Mouse (Mus musculus) intestine, embryonic 14.5 days (tissue): ENCODE data around the gene Reln. TPM values are rescaled to one million over a fixed set of nuclear protein-coding genes. Genes with fewer than 3 reads are reported as not detected.

ENCODE experiments used
- ATAC-seq: fragments of 200-750 bp; cut with Nextera tagmentation; replicated peaks from 2 replicates; pipeline ENCODE4 v1.8.0; 2017; ENCODE audit warnings: low read depth, moderate number of reproducible peaks, moderate TSS enrichment, moderate library complexity; ENCODE audit not compliant: low FRiP score, low TSS enrichment
- DNase-seq: peaks from one replicate; pipeline ENCODE4 v3.0.0-alpha.2; 2018; ENCODE audit warnings: low spot score
- H3K27ac ChIP-seq: fragments of 300-500 bp; sonication (generic); 2 replicates; pipeline ENCODE4 v1.5.1; 2014; ENCODE audit warnings: low read depth, mild to moderate bottlenecking, control low read depth
- H3K27me3 ChIP-seq: fragments of 300-500 bp; sonication (generic); replicated peaks from 2 replicates; pipeline ENCODE4 v1.6.1; 2014; ENCODE audit warnings: low read length, control low read depth; ENCODE audit not compliant: control insufficient read depth, insufficient read depth
- H3K36me3 ChIP-seq: fragments of 300-500 bp; sonication (generic); 2 replicates; pipeline ENCODE4 v1.6.1; 2014; ENCODE audit warnings: low read length, control low read depth; ENCODE audit not compliant: control insufficient read depth, insufficient read depth
- H3K4me1 ChIP-seq: fragments of 300-500 bp; sonication (generic); replicated peaks from 2 replicates; pipeline ENCODE4 v1.6.1; 2014; ENCODE audit warnings: low read length, control low read depth, mixed read lengths; ENCODE audit not compliant: control insufficient read depth, insufficient read depth
- H3K4me2 ChIP-seq: fragments of 300-500 bp; sonication (generic); 2 replicates; pipeline ENCODE4 v1.6.1; 2014; ENCODE audit warnings: low read length
- H3K4me3 ChIP-seq: fragments of 300-500 bp; sonication (generic); 2 replicates; pipeline ENCODE4 v1.5.1; 2014; ENCODE audit warnings: low read depth, low read length, control low read depth, mixed read lengths
- H3K9ac ChIP-seq: fragments of 300-500 bp; sonication (generic); 2 replicates; pipeline ENCODE4 v1.6.1; 2014; ENCODE audit warnings: mild to moderate bottlenecking, low read length
- H3K9me3 ChIP-seq: fragments of 300-500 bp; sonication (generic); 2 replicates; pipeline ENCODE4 v1.6.1; 2016; ENCODE audit warnings: low read length, control low read depth; ENCODE audit not compliant: control insufficient read depth
- WGBS: fragments of 180-500 bp; shearing (Covaris S2); extraction: QIAGEN DNeasy Blood & Tissue Kit; methylation state at CpG from one replicate; pipeline ENCODE4 v1.1.7; 2014; 5-methylcytosine and 5-hydroxymethylcytosine counted together
- polyA plus RNA-seq: library from polyadenylated mRNA; unstranded; fragments of >200 nt; fragmentation: Nextera tagmentation; extraction: Ambion mirVana; gene quantifications from 2 replicates; pipeline ENCODE4 v1.2.1, GENCODE M21; 2014

The Reln gene
- polyA plus RNA-seq, 1 experiment from 2014 or later, result 3.7 TPM

- DNase-seq, result no peak
Measured at GRCm38 (mm10) chr5:21973266-21974010, 371.1 kb downstream of the Reln start.

DNA sequence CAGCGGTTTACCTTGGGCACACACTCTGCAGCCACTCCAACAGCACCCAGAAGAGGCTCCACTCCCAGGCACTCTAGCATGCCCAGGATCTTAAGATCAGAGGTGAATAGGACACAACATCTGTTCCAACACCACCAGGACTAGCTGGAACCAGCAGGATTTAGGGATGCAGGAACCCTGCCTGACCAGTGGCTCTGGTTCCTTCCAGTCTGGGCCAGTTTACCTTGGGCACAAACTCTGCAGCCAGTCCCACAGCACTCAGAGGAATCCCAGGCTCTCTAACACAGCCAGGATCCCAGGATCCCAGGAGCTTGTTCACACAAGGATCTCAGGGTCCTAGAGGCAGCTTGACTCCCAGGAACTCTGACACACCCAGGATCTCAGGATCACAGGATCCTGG lies 382.7 kb downstream of the Reln start:
- Histone ChIP-seq H3K27ac (no peak overlapping the region), H3K27me3 (no peaks in the 10 kb centered on the region), H3K9ac (no peak overlapping the region), H3K9me3 (no peaks in the 10 kb centered on the region), H3K4me1 (no peaks in the 10 kb centered on the region), H3K36me3 (no peaks in the 10 kb centered on the region), H3K4me2 (no peak overlapping the region), H3K4me3 (no peak overlapping the region)
- ATAC-seq, result no peak
- DNase-seq, result no peak
- 87% methylated on average over 1 of the region's 1 CpGs for WGBS

More at GRCm38 (mm10) chr5:21973266-21974010, 371.1 kb downstream of the Reln start:
- no peak overlapping the region for H3K4me2 ChIP-seq
- H3K9ac ChIP-seq, result no peak overlapping the region
- no peaks in the 10 kb centered on the region for H3K9me3 ChIP-seq
- H3K27me3 ChIP-seq, result no peaks in the 10 kb centered on the region
- no peaks in the 10 kb centered on the region for H3K36me3 ChIP-seq
- WGBS, result 48% methylated on average over 5 of the region's 5 CpGs
- no peaks in the 10 kb centered on the region for H3K4me1 ChIP-seq
- no peak overlapping the region for H3K27ac ChIP-seq
- no peak for ATAC-seq
- H3K4me3 ChIP-seq, result no peak overlapping the region

GRCm38 (mm10) chr5:21960151-21960550 lies 384.4 kb downstream of the Reln start:
- Histone ChIP-seq H3K27me3 (no peaks in the 10 kb centered on the region), H3K9me3 (no peaks in the 10 kb centered on the region), H3K4me1 (no peaks in the 10 kb centered on the region), H3K27ac (no peak overlapping the region), H3K4me3 (no peak overlapping the region), H3K9ac (no peak overlapping the region), H3K4me2 (no peak overlapping the region), H3K36me3 (no peaks in the 10 kb centered on the region)
- DNase-seq (no peak), ATAC-seq (no peak)
- WGBS, result 80% methylated on average over 14 of the region's 14 CpGs

GRCm38 (mm10) chr5:21957586-21957985 lies 386.9 kb downstream of the Reln start:
- H3K4me3 ChIP-seq, result no peak overlapping the region
- no peaks in the 10 kb centered on the region for H3K27me3 ChIP-seq
- no peak overlapping the region for H3K9ac ChIP-seq
- WGBS, result 82% methylated on average over 4 of the region's 4 CpGs
- no peak overlapping the region for H3K27ac ChIP-seq
- no peaks in the 10 kb centered on the region for H3K9me3 ChIP-seq
- no peak for DNase-seq
- H3K4me1 ChIP-seq, result no peaks in the 10 kb centered on the region
- ATAC-seq, result no peak
- no peak overlapping the region for H3K4me2 ChIP-seq
- no peaks in the 10 kb centered on the region for H3K36me3 ChIP-seq

DNA sequence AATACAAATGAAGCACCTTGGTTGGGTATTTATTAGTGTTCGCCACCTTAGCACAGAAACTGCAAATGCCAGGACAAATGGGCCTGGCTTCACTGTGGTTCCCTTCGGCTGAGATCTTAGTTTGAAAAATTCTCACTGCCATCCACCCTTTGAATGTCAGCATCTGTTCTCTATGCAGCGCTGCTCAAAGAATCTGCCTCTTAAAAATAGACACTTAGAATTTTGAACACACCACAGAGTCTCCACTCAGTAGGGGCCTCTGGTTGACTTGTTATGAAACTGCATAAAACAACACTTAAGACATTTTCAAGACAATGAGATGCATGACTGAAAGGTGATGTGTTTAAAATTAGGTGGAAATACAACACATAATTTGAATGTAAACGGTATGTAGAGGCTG lies 387.4 kb downstream of the Reln start:
- Histone ChIP-seq H3K9ac (no peak overlapping the region), H3K27me3 (no peaks in the 10 kb centered on the region), H3K9me3 (no peaks in the 10 kb centered on the region), H3K27ac (no peak overlapping the region), H3K4me1 (no peaks in the 10 kb centered on the region), H3K4me3 (no peak overlapping the region), H3K36me3 (no peaks in the 10 kb centered on the region), H3K4me2 (no peak overlapping the region)
- ATAC-seq (no peak), DNase-seq (no peak)
- 76% methylated on average over 4 of the region's 4 CpGs for WGBS

- no peak overlapping the region for H3K4me3 ChIP-seq
- no peak for DNase-seq
- WGBS, result 83% methylated on average over 7 of the region's 7 CpGs
Measured at GRCm38 (mm10) chr5:21949507-21949897, 395.0 kb downstream of the Reln start.

DNA sequence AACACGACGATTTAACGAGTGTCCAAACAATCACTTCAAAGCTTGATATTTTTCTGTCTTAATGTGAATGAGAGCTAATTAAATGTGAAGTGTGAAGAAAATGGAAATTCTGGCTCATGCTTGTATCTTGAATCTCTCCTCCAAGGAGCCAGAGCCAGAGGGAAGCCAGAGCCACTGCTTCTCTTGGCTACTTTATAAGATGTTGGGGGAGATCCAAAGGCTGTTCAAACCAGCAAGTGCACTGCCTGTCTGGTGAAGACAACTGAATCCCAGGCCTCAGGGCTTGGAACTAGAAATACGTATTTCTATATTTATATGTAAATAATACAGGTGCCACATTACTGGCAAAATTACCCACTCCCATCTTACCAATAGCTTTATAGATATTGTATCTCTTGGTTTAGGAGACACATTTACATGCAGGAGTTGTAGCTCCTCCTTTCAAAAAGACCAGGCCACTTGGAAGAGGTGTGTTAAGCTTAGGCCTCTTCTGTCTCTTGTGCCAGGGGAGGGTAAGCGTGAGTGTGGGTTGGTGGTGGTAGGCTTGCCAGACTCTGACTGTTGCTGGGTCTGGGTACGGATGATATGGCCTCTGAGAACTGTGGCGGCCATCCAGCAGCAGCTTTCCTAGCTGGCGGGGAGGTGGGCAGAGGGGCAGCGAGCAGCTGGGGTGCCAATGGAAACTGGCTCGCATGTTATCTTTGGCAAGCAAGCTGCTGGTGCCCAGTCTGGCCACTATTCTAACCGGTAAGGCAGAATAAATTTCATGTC lies 395.6 kb downstream of the Reln start:
- Histone ChIP-seq H3K36me3 (no peaks in the 10 kb centered on the region), H3K9ac (no peak overlapping the region), H3K4me3 (no peak overlapping the region), H3K27me3 (no peaks in the 10 kb centered on the region), H3K9me3 (no peaks in the 10 kb centered on the region), H3K4me1 (no peaks in the 10 kb centered on the region), H3K27ac (no peak overlapping the region), H3K4me2 (no peak overlapping the region)
- no peak for ATAC-seq
- no peak for DNase-seq
- 89% methylated on average over 11 of the region's 11 CpGs for WGBS

More at GRCm38 (mm10) chr5:21949507-21949897, 395.0 kb downstream of the Reln start:
- H3K9me3 ChIP-seq, result no peaks in the 10 kb centered on the region
- H3K9ac ChIP-seq, result no peak overlapping the region
- no peaks in the 10 kb centered on the region for H3K36me3 ChIP-seq
- no peaks in the 10 kb centered on the region for H3K4me1 ChIP-seq
- ATAC-seq, result no peak
- H3K4me2 ChIP-seq, result no peak overlapping the region
- no peaks in the 10 kb centered on the region for H3K27me3 ChIP-seq
- H3K27ac ChIP-seq, result no peak overlapping the region

GRCm38 (mm10) chr5:21947610-21948381 lies 396.7 kb downstream of the Reln start:
- Histone ChIP-seq H3K27ac (no peak overlapping the region), H3K9ac (no peak overlapping the region), H3K36me3 (no peaks in the 10 kb centered on the region), H3K4me1 (no peaks in the 10 kb centered on the region), H3K27me3 (no peaks in the 10 kb centered on the region), H3K4me3 (no peak overlapping the region), H3K4me2 (no peak overlapping the region), H3K9me3 (no peaks in the 10 kb centered on the region)
- WGBS, result 85% methylated on average over 9 of the region's 9 CpGs
- no peak for DNase-seq
- ATAC-seq, result no peak
